Mouse (Mus musculus) C2C12 (cell line): ENCODE measurements around the gene Samd8. TPM values are rescaled to one million over a fixed set of nuclear protein-coding genes. Genes with fewer than 3 reads are reported as not detected.

Experiments used
- H3K27me3 ChIP-seq: one replicate; pipeline ENCODE4 v1.6.1; 2011; ENCODE audit not compliant: control insufficient read depth, insufficient read depth, insufficient read length
- H3K36me3 ChIP-seq: one replicate; pipeline ENCODE4 v1.6.1; 2011; ENCODE audit not compliant: control insufficient read depth, insufficient read depth
- H3K4me3 ChIP-seq: one replicate; pipeline ENCODE4 v1.5.1; 2011; ENCODE audit warnings: mild to moderate bottlenecking, control low read depth; ENCODE audit not compliant: poor library complexity, insufficient read depth, severe bottlenecking
- H3K79me2 ChIP-seq: one replicate; pipeline ENCODE4 v1.6.1; 2011; ENCODE audit not compliant: control insufficient read depth, insufficient read depth
- H3K79me3 ChIP-seq: one replicate; pipeline ENCODE4 v1.6.1; 2011; ENCODE audit warnings: low read depth, control low read depth
- H3ac ChIP-seq: one replicate; pipeline ENCODE3; 2011; ENCODE audit warnings: low read depth; ENCODE audit not compliant: control insufficient read depth, insufficient read length
- CEBPB ChIP-seq: IDR thresholded peaks from one replicate; pipeline ENCODE4 v1.6.1; 2011; ENCODE audit warnings: low read depth, mild to moderate bottlenecking, control low read depth, moderate library complexity
- CTCF ChIP-seq: IDR thresholded peaks from one replicate; pipeline ENCODE4 v1.5.1; 2011; ENCODE audit not compliant: control insufficient read depth, insufficient read depth, insufficient read length
- FOSL1 ChIP-seq: IDR thresholded peaks from one replicate; pipeline ENCODE4 v1.8.0; 2011; ENCODE audit warnings: mild to moderate bottlenecking, low read length; ENCODE audit not compliant: poor library complexity, insufficient read depth, severe bottlenecking
- MAX ChIP-seq: IDR thresholded peaks from one replicate; pipeline ENCODE4 v1.6.1; 2011; ENCODE audit warnings: mild to moderate bottlenecking, control low read depth
- MYOD1 ChIP-seq: IDR thresholded peaks from one replicate; pipeline ENCODE4 v1.6.1; 2011; ENCODE audit warnings: low read depth; ENCODE audit not compliant: control insufficient read depth, insufficient read length
- MYOG ChIP-seq: IDR thresholded peaks from one replicate; pipeline ENCODE4 v1.6.1; 2011; ENCODE audit not compliant: control insufficient read depth, insufficient read length; ENCODE audit errors: extremely low read depth
- USF1 ChIP-seq: IDR thresholded peaks from one replicate; pipeline ENCODE4 v1.6.1; 2011; ENCODE audit warnings: low read depth, mild to moderate bottlenecking, control low read depth, moderate library complexity
- polyA plus RNA-seq: library from polyadenylated mRNA; unstranded; fragments of >200 nt; fragmentation: generic; extraction: Trizol; gene quantifications from one replicate; pipeline ENCODE4 v1.2.1, GENCODE M21; 2012; ENCODE audit warnings: missing spikeins

Samd8 gene
- polyA plus RNA-seq, 1 experiment = 7.8 TPM

DNA sequence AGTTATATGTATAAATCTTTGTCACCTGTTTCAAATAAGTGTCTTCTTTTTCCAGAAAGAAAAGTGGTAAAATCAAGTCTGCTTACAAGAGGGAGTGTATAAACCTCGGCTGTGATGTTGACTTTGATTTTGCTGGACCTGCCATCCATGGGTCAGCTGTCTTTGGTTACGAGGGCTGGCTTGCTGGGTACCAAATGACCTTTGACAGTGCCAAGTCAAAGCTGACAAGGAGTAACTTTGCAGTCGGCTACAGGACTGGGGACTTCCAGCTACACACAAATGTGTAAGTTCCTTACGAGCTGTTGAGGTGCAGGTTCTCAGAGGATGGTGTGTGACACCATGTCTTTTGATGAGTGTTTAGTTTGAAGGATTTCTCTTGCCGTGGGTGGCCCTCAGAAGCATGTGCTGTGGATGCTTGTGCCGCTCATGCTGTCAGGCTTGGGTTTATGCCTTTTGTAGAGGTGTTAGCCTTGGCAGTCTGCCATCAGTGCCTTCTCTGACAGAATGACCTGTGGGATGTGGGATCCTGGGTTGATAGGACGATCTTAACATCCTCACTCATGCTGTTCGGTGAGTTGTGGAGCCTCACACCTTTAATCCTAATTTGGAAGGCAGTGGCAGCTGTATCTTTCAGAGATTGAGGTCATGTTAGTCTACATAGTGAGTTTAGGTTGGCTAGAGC lies 88.1 kb downstream of the Samd8 start:
- Histone ChIP-seq H3K4me3 (no peak overlapping the region), H3K36me3 (peaks cover 92% of the 10 kb centered on the region), H3ac (no peak overlapping the region), H3K79me3 (peaks cover 56% of the 10 kb centered on the region), H3K27me3 (no peaks in the 10 kb centered on the region), H3K79me2 (peaks cover 77% of the 10 kb centered on the region)
- TF ChIP-seq CTCF (no peak), FOSL1 (no peak), USF1 (no peak), MAX (no peak), CEBPB (no peak), MYOG (no peak), MYOD1 (no peak)

DNA sequence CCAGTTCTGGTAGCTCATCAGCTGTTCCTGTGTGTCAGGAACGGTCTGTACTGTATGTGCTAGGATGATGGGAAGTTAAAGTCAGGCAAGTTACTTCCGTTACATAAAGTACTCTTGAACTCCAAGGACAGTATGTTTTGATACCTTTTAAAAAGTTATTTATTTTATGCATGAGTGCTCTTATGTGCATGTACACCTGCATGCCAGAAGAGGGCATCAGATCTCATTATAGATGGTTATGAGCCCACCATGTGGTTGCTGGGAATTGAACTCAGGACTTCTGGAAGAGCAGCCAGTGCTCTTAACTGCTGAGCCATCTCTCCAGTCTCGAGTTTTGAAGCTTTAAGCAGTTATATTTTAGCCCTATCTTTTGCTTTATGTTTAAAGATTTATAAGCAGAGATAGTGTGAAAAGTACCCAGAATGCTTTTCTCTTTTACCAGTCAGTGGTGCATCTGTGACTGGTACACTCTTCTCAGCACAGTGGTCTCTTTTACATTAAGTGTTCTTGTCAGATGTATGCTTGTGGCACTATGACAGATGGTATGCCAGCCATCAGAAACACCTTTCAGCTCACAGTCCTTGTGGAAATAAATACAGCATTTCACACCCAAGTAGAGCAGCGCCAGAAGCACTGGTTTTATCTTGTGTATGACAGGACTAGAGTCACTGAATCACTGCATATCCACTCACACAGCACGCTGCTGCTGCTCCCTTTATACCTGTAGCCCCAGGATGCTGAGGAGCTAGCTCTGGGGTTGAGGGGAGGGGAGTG lies 91.7 kb downstream of the Samd8 start:
- Histone ChIP-seq H3K79me2 (peaks cover 42% of the 10 kb centered on the region), H3K27me3 (no peaks in the 10 kb centered on the region), H3K4me3 (no peak overlapping the region), H3ac (no peak overlapping the region), H3K79me3 (peaks cover 24% of the 10 kb centered on the region), H3K36me3 (peaks cover 97% of the 10 kb centered on the region)
- TF ChIP-seq USF1 (no peak), MYOD1 (no peak), FOSL1 (no peak), CEBPB (no peak), CTCF (no peak), MYOG (no peak), MAX (no peak)

GRCm38 (mm10) chr14:21843263-21843662 lies 92.9 kb downstream of the Samd8 start:
- H3K36me3 ChIP-seq = peaks cover 87% of the 10 kb centered on the region
- H3K79me2 ChIP-seq = peaks cover 29% of the 10 kb centered on the region
- TF ChIP-seq MYOD1 = no peak
- TF ChIP-seq FOSL1 = no peak
- no peak for TF ChIP-seq MYOG
- no peak for TF ChIP-seq CTCF
- TF ChIP-seq MAX = no peak
- no peak for TF ChIP-seq USF1
- TF ChIP-seq CEBPB = no peak
- peaks cover 11% of the 10 kb centered on the region for H3K79me3 ChIP-seq
- H3ac ChIP-seq = no peak overlapping the region
- H3K4me3 ChIP-seq = no peak overlapping the region
- H3K27me3 ChIP-seq = no peaks in the 10 kb centered on the region

DNA sequence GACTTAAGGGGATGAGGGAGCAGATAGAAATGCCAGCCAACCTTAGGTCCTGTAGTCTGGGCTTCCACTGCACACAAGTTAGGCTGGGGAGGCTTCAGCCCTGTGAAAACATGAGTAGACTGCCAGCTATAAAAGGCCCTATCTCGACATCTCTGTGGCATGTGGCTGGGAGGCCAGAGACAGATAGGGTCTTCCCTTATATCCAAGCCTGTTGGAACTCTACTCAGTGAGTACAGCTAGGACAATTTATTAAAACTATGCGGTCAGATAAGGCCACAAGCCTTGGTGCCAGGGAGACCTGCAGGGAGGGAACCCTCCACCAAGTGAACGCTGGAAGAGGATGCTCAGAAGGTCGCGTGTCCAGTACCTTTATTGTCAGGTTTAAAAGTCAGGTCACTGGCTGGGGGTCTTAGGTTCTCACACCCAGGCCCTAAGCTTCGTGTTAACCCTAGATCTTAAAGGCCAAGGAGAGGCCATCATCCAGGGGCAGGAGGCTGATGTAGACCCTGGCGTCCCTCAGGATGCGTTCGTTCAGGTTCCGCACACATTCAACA lies 96.6 kb downstream of the Samd8 start:
- Histone ChIP-seq H3K4me3 (no peak overlapping the region), H3K79me2 (peaks cover 6% of the 10 kb centered on the region), H3K79me3 (peaks cover 6% of the 10 kb centered on the region), H3K27me3 (no peaks in the 10 kb centered on the region), H3ac (no peak overlapping the region), H3K36me3 (peaks cover 54% of the 10 kb centered on the region)
- no peak for TF ChIP-seq FOSL1
- no peak for TF ChIP-seq CEBPB
- TF ChIP-seq USF1 = no peak
- TF ChIP-seq MYOD1 = no peak
- TF ChIP-seq MYOG = no peak
- no peak for TF ChIP-seq MAX
- no peak for TF ChIP-seq CTCF

GRCm38 (mm10) chr14:21847381-21848165 lies 97.2 kb downstream of the Samd8 start:
- no peak for TF ChIP-seq MAX
- TF ChIP-seq MYOG = no peak
- TF ChIP-seq FOSL1 = no peak
- no peak for TF ChIP-seq CTCF
- TF ChIP-seq USF1 = no peak
- TF ChIP-seq CEBPB = no peak
- no peak for TF ChIP-seq MYOD1
- H3ac ChIP-seq = peak overlapping the region; percentile 84
- peaks cover 47% of the 10 kb centered on the region for H3K36me3 ChIP-seq
- H3K27me3 ChIP-seq = no peaks in the 10 kb centered on the region
- H3K4me3 ChIP-seq = peak overlapping the region; percentile 72
- no peaks in the 10 kb centered on the region for H3K79me2 ChIP-seq
- peaks cover 2% of the 10 kb centered on the region for H3K79me3 ChIP-seq

Other genes with a start within 250 kb of the Samd8 start
- 0.04 TPM for gene Dupd1, start 36.0 kb upstream of the Samd8 start, polyA plus RNA-seq
- 2.7 TPM for gene Dusp13, start 650 bp downstream of the Samd8 start, polyA plus RNA-seq
- 242 TPM for gene Vdac2, start 74.7 kb downstream of the Samd8 start, polyA plus RNA-seq
- 45.5 TPM for gene Comtd1, start 98.4 kb downstream of the Samd8 start, polyA plus RNA-seq
- 5.3 TPM for gene Zfp503, start 239.1 kb downstream of the Samd8 start, polyA plus RNA-seq